Mouse (Mus musculus) spleen, adult 2 months (tissue): ENCODE results near the gene Rtn4rl2. TPM values are rescaled to one million over a fixed set of nuclear protein-coding genes. Genes with fewer than 3 reads are reported as not detected.

ENCODE experiments used
- DNase-seq, 2 experiments: peaks; one replicate each; pipeline versions ENCODE4 v3.0.0 to v3.0.0-alpha.2; 2012 to 2021; ENCODE audit warnings: low spot score in 2 of 2, low read depth in 1 of 2
- H3K27ac ChIP-seq: fragments of 200-500 bp; 2 replicates; pipeline ENCODE4 v1.5.1; 2012; ENCODE audit warnings: low read length, inconsistent platforms; ENCODE audit not compliant: insufficient read depth
- H3K27me3 ChIP-seq: fragments of 200-500 bp; 2 replicates; pipeline ENCODE4 v1.6.1; 2012; ENCODE audit warnings: mild to moderate bottlenecking, moderate library complexity, low read length, inconsistent platforms; ENCODE audit not compliant: control insufficient read depth, insufficient read depth
- H3K36me3 ChIP-seq: fragments of 200-500 bp; 2 replicates; pipeline ENCODE4 v1.6.1; 2012; ENCODE audit warnings: mild to moderate bottlenecking, low read length, inconsistent platforms; ENCODE audit not compliant: control insufficient read depth, insufficient read depth
- H3K4me1 ChIP-seq: fragments of 200-500 bp; 2 replicates; pipeline ENCODE4 v1.6.1; 2011; ENCODE audit warnings: inconsistent platforms; ENCODE audit not compliant: control insufficient read depth, insufficient read depth, insufficient read length
- H3K4me3 ChIP-seq: fragments of 200-500 bp; 2 replicates; pipeline ENCODE4 v1.5.1; 2011; ENCODE audit warnings: mild to moderate bottlenecking, inconsistent platforms; ENCODE audit not compliant: insufficient read depth, insufficient read length; ENCODE audit errors: extremely low read depth
- CTCF ChIP-seq: fragments of 200-500 bp; IDR thresholded peaks from 2 replicates; pipeline ENCODE4 v1.5.1; 2011; ENCODE audit warnings: mild to moderate bottlenecking, inconsistent platforms; ENCODE audit not compliant: insufficient read depth, insufficient read length, insufficient replicate concordance; ENCODE audit errors: extremely low read depth
- POLR2A ChIP-seq: fragments of 200-500 bp; IDR thresholded peaks from 2 replicates; pipeline ENCODE4 v1.6.1; 2011; ENCODE audit warnings: low read depth, low read length, inconsistent platforms
- WGBS: fragments of 180-500 bp; shearing (Covaris S2); methylation state at CpG from one replicate; pipeline ENCODE4 v1.1.7; 2018; 5-methylcytosine and 5-hydroxymethylcytosine counted together
- polyA plus RNA-seq: library from polyadenylated mRNA; depleted of rRNA; stranded (reverse); fragments of >200 nt; gene quantifications from 2 replicates; pipeline ENCODE4 v1.2.3, GENCODE M21; 2012

Gene Rtn4rl2
- polyA plus RNA-seq, 1 experiment, result 3.0 TPM

DNA sequence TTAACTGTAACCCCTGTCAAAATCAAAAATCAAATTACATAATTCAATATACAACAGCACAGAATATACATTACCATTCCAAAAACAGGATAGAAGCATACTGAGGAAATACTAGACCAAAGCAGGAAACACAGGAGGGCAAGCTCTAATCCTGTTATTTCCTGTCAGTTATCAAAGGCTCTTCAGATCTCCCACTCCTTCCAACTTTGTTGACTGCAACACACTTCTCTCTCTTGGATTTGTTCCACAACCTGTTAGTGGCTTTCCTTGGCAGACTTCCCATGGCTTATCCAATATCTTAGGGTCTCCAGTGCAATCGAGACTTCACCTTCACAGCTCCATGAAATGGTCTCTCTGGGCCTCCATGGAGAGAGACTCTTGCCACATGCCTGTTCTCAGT, 41.3 kb downstream of the Rtn4rl2 start:
- WGBS, result 61% methylated on average over 1 of the region's 1 CpGs
- Histone ChIP-seq H3K4me3 (no peak overlapping the region), H3K27me3 (no peaks in the 10 kb centered on the region), H3K27ac (no peak overlapping the region), H3K4me1 (no peaks in the 10 kb centered on the region; the same call in 1 of the 2 replicates), H3K36me3 (no peaks in the 10 kb centered on the region)
- no peak for DNase-seq
- TF ChIP-seq POLR2A (no peak), CTCF (no peak)

DNA sequence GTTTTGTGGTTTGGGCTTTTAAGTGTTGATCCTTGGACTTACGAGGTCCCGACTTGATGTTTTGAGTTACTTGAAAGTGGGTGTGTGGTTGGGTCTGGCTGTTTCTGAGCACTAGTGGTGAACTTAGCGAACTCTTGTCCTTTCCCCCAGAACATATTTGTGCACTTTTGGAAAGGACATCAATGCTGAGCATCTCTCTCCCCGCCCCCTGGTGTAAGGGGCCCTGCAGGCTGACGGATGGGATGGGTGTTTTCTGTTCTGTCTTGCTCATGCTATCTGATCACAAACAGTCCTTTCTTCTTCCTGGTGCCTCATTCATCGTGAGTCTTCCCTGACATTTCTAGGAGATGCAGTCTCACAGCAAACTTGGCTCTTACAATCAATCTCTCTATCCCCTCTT, 42.9 kb downstream of the Rtn4rl2 start:
- Histone ChIP-seq H3K27ac (no peak overlapping the region), H3K27me3 (no peaks in the 10 kb centered on the region; the same call in 1 of the 2 replicates), H3K4me3 (no peak overlapping the region), H3K36me3 (no peaks in the 10 kb centered on the region), H3K4me1 (peaks cover 4% of the 10 kb centered on the region)
- no peak for TF ChIP-seq POLR2A
- no peak for TF ChIP-seq CTCF
- DNase-seq, result no peak
- WGBS, result 52% methylated on average over 6 of the region's 6 CpGs

DNA sequence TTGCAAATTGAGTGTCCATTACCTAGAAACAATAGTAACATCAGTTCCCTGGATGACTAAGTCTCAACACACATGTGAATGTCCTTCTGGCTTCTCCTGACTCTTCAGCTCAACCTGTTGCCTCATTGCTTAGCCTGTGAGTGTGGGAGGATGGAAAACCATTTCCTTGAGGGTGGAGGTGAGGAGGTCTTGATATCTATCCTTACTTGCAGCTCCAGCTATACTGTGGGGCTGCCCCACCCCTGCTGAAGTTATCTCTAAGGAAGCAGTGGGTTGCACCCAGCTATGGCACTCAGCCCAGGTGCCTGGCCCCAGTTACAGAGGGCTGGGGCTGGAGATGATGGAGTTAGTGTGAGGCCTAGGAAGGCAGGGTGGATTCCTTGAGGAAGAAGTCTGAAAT, 44.6 kb downstream of the Rtn4rl2 start:
- Histone ChIP-seq H3K4me3 (no peak overlapping the region), H3K4me1 (peaks cover 16% of the 10 kb centered on the region), H3K36me3 (no peaks in the 10 kb centered on the region), H3K27me3 (no peaks in the 10 kb centered on the region; the same call in 1 of the 2 replicates), H3K27ac (no peak overlapping the region)
- no peak for DNase-seq
- TF ChIP-seq CTCF (no peak), POLR2A (no peak)

DNA sequence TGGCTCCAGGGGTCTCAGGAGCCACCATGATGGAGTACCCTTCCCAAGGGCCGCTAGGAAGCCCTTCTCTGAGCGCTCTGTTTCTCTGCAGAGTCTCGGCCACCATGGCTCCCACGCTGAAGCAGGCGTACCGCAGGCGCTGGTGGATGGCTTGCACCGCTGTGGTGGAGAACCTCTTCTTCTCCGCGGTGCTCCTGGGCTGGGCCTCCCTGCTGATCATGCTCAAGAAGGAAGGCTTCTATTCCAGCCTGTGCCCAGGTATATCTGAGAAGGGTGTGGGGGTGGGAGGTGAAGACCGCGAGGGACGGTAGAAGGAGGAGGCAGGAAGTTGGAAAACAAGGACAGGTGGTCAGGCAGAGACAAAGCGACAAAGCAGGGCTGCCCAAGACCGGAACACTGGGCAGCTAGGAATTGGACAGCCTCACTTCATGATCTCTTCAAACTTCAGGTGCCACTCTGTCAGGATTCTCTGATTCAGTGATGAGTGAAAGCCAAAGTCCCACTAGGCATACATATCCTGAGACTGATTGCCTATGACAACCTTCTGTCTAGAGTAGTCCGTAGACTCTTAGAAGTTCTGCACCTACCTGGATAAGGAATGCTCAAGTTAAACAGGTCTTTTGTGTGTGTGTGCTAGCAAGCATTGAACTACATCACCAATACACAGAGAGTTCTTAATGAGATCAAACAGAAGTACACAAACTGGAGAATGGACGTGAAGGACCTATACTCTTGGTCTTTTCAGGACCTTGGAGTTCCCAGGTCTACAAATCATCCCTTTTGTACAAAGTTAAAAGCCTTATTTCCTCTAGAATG, 45.6 kb downstream of the Rtn4rl2 start:
- peaks cover 16% of the 10 kb centered on the region for H3K4me1 ChIP-seq
- no peaks in the 10 kb centered on the region; the same call in 1 of the 2 replicates for H3K27me3 ChIP-seq
- no peak for DNase-seq
- TF ChIP-seq POLR2A (no peak), CTCF (no peak)
- no peak overlapping the region for H3K27ac ChIP-seq
- peak overlapping the region; percentile 71 for H3K4me3 ChIP-seq
- H3K36me3 ChIP-seq, result no peaks in the 10 kb centered on the region
- 9% methylated on average over 17 of the region's 17 CpGs for WGBS

DNA sequence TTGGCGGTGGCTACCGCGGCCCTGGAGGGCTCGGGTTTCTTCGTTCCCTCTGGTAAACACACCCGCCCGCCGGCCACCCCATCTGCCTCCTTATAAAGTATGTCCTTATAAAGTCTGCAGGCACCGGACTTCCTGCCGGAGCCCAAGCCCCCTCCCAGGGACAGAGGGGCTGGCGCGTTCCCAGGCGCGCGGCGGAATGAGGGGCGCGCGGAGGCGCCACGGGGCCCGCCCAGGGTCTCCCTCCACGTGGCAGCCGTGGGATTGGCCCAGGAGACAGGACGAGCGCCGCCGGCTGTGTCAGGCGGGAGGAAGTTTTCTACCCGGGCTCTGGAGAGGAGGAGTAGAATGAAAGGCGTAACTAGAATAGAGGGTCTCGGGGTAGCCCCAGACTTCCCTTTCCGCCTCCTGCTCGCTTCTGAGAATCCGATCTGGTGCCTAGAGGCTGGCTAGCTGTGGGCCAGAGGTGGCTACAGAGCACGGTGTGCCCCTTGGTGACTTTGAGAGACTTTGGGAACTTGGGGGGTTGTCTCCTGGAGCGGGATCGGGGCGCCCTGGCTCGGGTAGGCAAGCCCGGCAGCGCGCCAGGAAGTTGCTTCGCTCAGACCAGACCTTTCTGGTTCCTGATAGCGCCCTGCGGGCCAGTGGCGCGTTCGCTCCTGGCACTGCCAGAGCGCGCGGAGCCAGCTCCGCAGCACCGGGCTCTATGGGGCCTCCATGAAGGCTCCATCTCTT, 46.3 kb downstream of the Rtn4rl2 start:
- Histone ChIP-seq H3K27ac (peak overlapping the region; percentile 40; the same call in 1 of the 2 replicates), H3K36me3 (no peaks in the 10 kb centered on the region), H3K4me3 (peak overlapping the region; percentile 71), H3K27me3 (no peaks in the 10 kb centered on the region; the same call in 1 of the 2 replicates), H3K4me1 (peaks cover 16% of the 10 kb centered on the region)
- TF ChIP-seq CTCF (no peak), POLR2A (no peak)
- DNase-seq, result peak in 1 of 2 experiments; percentile 39
- under 1% methylated on average over 54 of the region's 54 CpGs for WGBS

DNA sequence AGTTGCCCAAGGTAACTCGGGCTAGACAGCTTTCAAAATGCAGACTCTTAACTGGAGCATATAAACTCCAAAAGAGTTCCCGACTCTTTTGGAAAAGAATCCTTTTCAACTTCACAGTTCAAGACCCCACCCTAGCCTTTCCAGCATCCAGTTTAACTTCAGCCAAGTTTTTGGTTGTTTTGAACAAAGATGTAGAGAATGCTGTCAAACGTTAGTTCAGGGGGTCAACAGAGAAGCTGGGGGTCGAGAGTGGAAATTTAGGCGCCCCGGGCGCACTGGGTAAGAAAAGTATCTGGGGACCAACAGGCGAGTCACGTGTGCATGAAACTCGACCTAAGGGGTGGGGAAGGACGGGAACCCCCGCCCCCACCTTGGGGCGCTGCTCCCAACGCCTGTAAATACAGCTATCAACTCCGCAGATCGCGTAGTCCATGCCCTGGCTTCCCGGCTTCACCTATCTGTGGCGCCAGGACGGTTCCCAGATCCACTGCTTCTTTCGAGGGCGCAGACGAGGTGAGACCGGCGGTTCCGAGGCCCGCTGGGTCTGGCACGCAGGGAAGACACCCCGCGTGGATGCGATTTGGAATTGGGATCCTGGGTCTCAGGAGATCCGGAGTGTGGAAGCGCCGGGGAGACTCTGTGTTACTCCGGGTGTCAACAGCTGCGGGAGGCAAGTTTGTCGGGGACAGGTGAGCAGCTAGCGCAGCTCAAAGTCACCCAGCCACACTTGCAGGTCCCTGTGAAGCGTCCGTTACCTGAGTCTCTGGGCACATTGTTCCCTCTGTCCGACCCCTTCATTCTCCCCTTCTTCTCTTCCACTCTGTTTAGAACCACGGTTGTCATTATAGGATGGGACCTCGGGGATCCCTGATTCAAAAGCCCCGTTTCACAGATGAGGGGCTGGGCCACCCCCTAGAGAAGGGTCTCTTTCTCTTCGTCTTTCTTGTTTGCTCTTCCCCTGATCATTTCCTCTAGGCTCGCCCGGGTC, 47.2 kb downstream of the Rtn4rl2 start:
- Histone ChIP-seq H3K4me1 (peaks cover 16% of the 10 kb centered on the region), H3K27me3 (no peaks in the 10 kb centered on the region; the same call in 1 of the 2 replicates), H3K27ac (peak overlapping the region; percentile 39; the same call in 1 of the 2 replicates), H3K36me3 (no peaks in the 10 kb centered on the region), H3K4me3 (peak overlapping the region; percentile 71)
- TF ChIP-seq POLR2A (no peak), CTCF (no peak)
- no peak for DNase-seq
- 1% methylated on average over 47 of the region's 47 CpGs for WGBS
